Mouse (Mus musculus): ENCODE data around the gene Atg9a.

Atg9a gene

DNA sequence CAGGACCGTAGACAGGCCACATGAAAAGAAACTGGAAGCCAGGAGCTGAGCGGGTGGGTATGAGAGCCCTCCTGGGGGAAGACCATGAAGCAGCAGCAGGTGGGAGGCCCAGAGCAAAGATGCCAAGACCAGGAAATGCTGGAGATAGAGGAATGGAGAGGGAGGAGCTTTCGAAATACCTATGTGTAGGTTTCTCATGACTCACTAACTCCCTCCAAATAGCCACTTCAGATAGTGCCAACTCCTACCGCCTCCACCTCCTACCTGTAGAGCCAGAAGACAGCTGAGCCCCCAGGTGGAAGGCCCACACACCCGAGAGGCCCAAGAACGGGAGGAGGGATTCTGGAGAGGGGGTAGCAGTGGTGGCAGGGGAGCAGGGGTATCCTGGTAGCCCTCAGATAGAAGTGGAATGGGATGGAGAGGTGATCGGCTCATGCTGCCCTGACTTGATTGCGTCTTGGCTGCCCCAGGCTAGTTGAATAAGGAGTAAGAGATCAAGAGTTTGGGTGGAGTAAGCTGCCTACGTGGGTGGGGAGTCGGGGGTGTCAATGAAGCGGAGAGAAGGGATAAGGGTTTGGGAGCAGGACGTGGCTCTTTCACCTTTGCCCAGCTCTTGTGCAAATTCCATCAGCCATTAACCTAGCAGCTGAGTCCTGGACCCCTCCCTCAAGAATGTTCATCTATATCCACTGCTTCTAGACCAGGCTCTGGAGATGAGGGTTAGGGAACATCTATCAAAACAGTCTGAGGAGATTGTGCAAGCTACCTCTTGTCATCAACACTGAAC, 58.4 kb downstream of the Atg9a start, which contains the start of gene Slc23a3:
Gene Slc23a3 (minus strand): TSS at position 470 of the 787 bp plus-strand sequence.
- in situ Hi-C loops (cut with MboI, MseI): loop anchor here (25.0 kb wide), 2 partner anchors 746 to 1171 kb away; partner anchors contain the start of genes Ctdsp1 and Slc11a1

Measured in regulatory T cell (primary cell).